Mouse (Mus musculus): Measurements from ENCODE around the gene Rassf7. TPM values are rescaled to one million over a fixed set of nuclear protein-coding genes. Genes with fewer than 3 reads are reported as not detected.

The Rassf7 gene
- total RNA-seq, 1 experiment from 2014 or later, result 5.2 TPM

GRCm38 (mm10) chr7:141196619-141197282 is 18.9 kb upstream of the Rassf7 start:
- DNase-seq, result no peak

- no peak for DNase-seq
These were observed 17.5 kb upstream of the Rassf7 start for GRCm38 (mm10) chr7:141198121-141198520.

- DNase-seq, result peak; percentile 51
These were observed 11.1 kb upstream of the Rassf7 start for GRCm38 (mm10) chr7:141204546-141204945.

GRCm38 (mm10) chr7:141205504-141205903 is 10.2 kb upstream of the Rassf7 start:
- no peak for DNase-seq

- no peak for DNase-seq
These were observed 9.3 kb upstream of the Rassf7 start for GRCm38 (mm10) chr7:141206182-141206937.

GRCm38 (mm10) chr7:141209526-141209925 is 6.1 kb upstream of the Rassf7 start:
- DNase-seq, result no peak

GRCm38 (mm10) chr7:141210137-141210536 is 5.5 kb upstream of the Rassf7 start:
- no peak for DNase-seq

GRCm38 (mm10) chr7:141210606-141211131 is 5.0 kb upstream of the Rassf7 start:
- DNase-seq, result no peak

- no peak for DNase-seq
These were observed 2.5 kb upstream of the Rassf7 start for GRCm38 (mm10) chr7:141213133-141213532.

- DNase-seq, result no peak
These were observed 1.9 kb upstream of the Rassf7 start, which contains the start of gene Lmntd2 for GRCm38 (mm10) chr7:141213605-141214235. TSS of gene Lmntd2 (minus strand) at chr7:141214080.

- no peak for DNase-seq
These were observed 1.4 kb upstream of the Rassf7 start for GRCm38 (mm10) chr7:141214310-141214709.

GRCm38 (mm10) chr7:141215880-141216733 is 447 bp downstream of the Rassf7 start:
- DNase-seq, result peak; percentile 83

GRCm38 (mm10) chr7:141216894-141217293 is 1.2 kb downstream of the Rassf7 start:
- no peak for DNase-seq

GRCm38 (mm10) chr7:141217343-141218013 is 1.8 kb downstream of the Rassf7 start:
- no peak for DNase-seq

GRCm38 (mm10) chr7:141218141-141218540 is 2.5 kb downstream of the Rassf7 start:
- DNase-seq, result no peak

GRCm38 (mm10) chr7:141218557-141219133 is 3.0 kb downstream of the Rassf7 start:
- DNase-seq, result no peak

- no peak for DNase-seq
These were observed 4.0 kb downstream of the Rassf7 start for GRCm38 (mm10) chr7:141219558-141220099.

- DNase-seq, result no peak
These were observed 4.7 kb downstream of the Rassf7 start for GRCm38 (mm10) chr7:141220377-141220776.

- DNase-seq, result peak; percentile 99
These were observed 5.8 kb downstream of the Rassf7 start for GRCm38 (mm10) chr7:141221249-141222125.

- DNase-seq, result no peak
These were observed 6.4 kb downstream of the Rassf7 start for GRCm38 (mm10) chr7:141222126-141222467.
